Mouse (Mus musculus) stomach, postnatal 0 days (tissue): ENCODE measurements around the gene Fhod1. TPM values are rescaled to one million over a fixed set of nuclear protein-coding genes. Genes with fewer than 3 reads are reported as not detected.

Experiments
- ATAC-seq: fragments of 200-750 bp; cut with Nextera tagmentation; 2 replicates; pipeline ENCODE4 v1.8.0; 2017; ENCODE audit not compliant: low FRiP score, low TSS enrichment
- DNase-seq: peaks from one replicate; pipeline ENCODE4 v3.0.0-alpha.2; 2016; ENCODE audit warnings: low spot score
- H3K27ac ChIP-seq: fragments of 300-500 bp; sonication (generic); replicated peaks from 2 replicates; pipeline ENCODE4 v1.5.1; 2014; ENCODE audit warnings: mild to moderate bottlenecking, control low read depth
- H3K27me3 ChIP-seq: fragments of 300-500 bp; sonication (generic); 2 replicates; pipeline ENCODE4 v1.6.1; 2014; ENCODE audit warnings: low read length; ENCODE audit not compliant: control insufficient read depth, insufficient read depth
- H3K36me3 ChIP-seq: fragments of 300-500 bp; sonication (generic); 2 replicates; pipeline ENCODE4 v1.6.1; 2014; ENCODE audit warnings: low read length, mixed read lengths; ENCODE audit not compliant: control insufficient read depth, insufficient read depth
- H3K4me1 ChIP-seq: fragments of 300-500 bp; sonication (generic); replicated peaks from 2 replicates; pipeline ENCODE4 v1.6.1; 2014; ENCODE audit warnings: antibody characterized with exemption; ENCODE audit not compliant: control insufficient read depth, insufficient read depth
- H3K4me2 ChIP-seq: fragments of 300-500 bp; sonication (generic); replicated peaks from 2 replicates; pipeline ENCODE4 v1.6.1; 2014; ENCODE audit warnings: low read depth, mild to moderate bottlenecking, control low read depth, moderate library complexity
- H3K4me3 ChIP-seq: fragments of 300-500 bp; sonication (generic); 2 replicates; pipeline ENCODE4 v1.5.1; 2014; ENCODE audit warnings: low read depth, low read length, control low read depth
- H3K9ac ChIP-seq: fragments of 300-500 bp; sonication (generic); 2 replicates; pipeline ENCODE4 v1.6.1; 2014; ENCODE audit warnings: mild to moderate bottlenecking, low read length, control low read depth, mixed read lengths
- H3K9me3 ChIP-seq: fragments of 300-500 bp; sonication (generic); 2 replicates; pipeline ENCODE4 v1.6.1; 2016; ENCODE audit warnings: low read length; ENCODE audit not compliant: control insufficient read depth
- CTCF ChIP-seq: IDR thresholded peaks from 2 replicates; pipeline ENCODE4 v1.5.1; 2016; ENCODE audit warnings: antibody characterized with exemption, low read depth, mild to moderate bottlenecking, moderate library complexity
- EP300 ChIP-seq: optimal IDR thresholded peaks from 2 replicates; pipeline ENCODE3; 2016; ENCODE audit warnings: antibody characterized with exemption
- WGBS: fragments of 180-500 bp; shearing (Covaris S2); extraction: QIAGEN DNeasy Blood & Tissue Kit; methylation state at CpG from one replicate; pipeline ENCODE4 v1.1.7; 2014; 5-methylcytosine and 5-hydroxymethylcytosine counted together
- polyA plus RNA-seq: library from polyadenylated mRNA; unstranded; fragments of >200 nt; fragmentation: Nextera tagmentation; extraction: Ambion mirVana; gene quantifications from 2 replicates; pipeline ENCODE4 v1.2.1, GENCODE M21; 2015

The Fhod1 gene
- polyA plus RNA-seq, 1 experiment from 2014 or later, result 0.63 TPM

GRCm38 (mm10) chr8:105380308-105380707 is 32.6 kb upstream of the Fhod1 start:
- Histone ChIP-seq H3K27ac (no peak overlapping the region), H3K36me3 (no peaks in the 10 kb centered on the region), H3K4me2 (no peak overlapping the region), H3K4me3 (no peak overlapping the region), H3K27me3 (no peaks in the 10 kb centered on the region), H3K4me1 (no peaks in the 10 kb centered on the region), H3K9me3 (no peaks in the 10 kb centered on the region), H3K9ac (no peak overlapping the region)
- no peak for TF ChIP-seq EP300
- DNase-seq (no peak), ATAC-seq (no peak)
- 75% methylated on average over 12 of the region's 12 CpGs for WGBS

GRCm38 (mm10) chr8:105378673-105379072 is 30.9 kb upstream of the Fhod1 start:
- Histone ChIP-seq H3K4me3 (no peak overlapping the region), H3K27me3 (no peaks in the 10 kb centered on the region), H3K4me2 (no peak overlapping the region), H3K36me3 (no peaks in the 10 kb centered on the region), H3K9ac (no peak overlapping the region), H3K27ac (no peak overlapping the region), H3K9me3 (no peaks in the 10 kb centered on the region), H3K4me1 (no peaks in the 10 kb centered on the region)
- 39% methylated on average over 19 of the region's 19 CpGs for WGBS
- no peak for TF ChIP-seq CTCF
- TF ChIP-seq EP300, result no peak
- ATAC-seq (peak; percentile 30), DNase-seq (peak; percentile 84)

DNA sequence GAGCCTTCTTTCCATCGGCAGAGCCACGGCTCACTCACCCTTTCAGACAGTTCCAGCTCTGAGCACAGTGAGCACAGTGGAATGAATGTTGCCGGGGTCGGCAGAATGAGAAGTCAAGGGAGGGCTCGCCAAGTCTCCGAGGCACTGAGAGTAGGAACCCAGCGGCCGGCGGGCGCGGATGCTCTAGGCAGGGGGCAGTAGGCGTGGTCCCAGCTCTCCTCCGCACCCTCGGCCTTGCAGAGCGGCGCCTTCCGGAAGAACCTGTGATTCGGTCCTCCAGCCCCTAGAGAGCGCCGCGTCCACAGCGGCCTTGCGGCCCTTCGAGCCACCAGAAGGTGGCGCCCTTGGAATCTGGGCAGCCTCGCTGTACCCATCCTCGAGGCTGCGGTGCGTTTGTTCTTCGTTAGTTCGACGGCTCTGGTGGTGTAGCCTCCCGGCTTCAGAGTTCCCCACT is 26.8 kb upstream of the Fhod1 start:
- Histone ChIP-seq H3K27me3 (no peaks in the 10 kb centered on the region), H3K9ac (0 out of 2 replicates have a peak overlapping the region, but pooled peaks have one; percentile 18), H3K4me3 (0 out of 2 replicates have a peak overlapping the region, but pooled peaks have one; percentile 10), H3K9me3 (no peaks in the 10 kb centered on the region), H3K4me1 (no peaks in the 10 kb centered on the region), H3K36me3 (no peaks in the 10 kb centered on the region), H3K27ac (no peak overlapping the region), H3K4me2 (peak overlapping the region; percentile 42)
- DNase-seq, result peak; percentile 63
- 35% methylated on average over 33 of the region's 33 CpGs for WGBS
- ATAC-seq, result peak; percentile 65
- TF ChIP-seq EP300 (no peak), CTCF (peak; percentile 79)

DNA sequence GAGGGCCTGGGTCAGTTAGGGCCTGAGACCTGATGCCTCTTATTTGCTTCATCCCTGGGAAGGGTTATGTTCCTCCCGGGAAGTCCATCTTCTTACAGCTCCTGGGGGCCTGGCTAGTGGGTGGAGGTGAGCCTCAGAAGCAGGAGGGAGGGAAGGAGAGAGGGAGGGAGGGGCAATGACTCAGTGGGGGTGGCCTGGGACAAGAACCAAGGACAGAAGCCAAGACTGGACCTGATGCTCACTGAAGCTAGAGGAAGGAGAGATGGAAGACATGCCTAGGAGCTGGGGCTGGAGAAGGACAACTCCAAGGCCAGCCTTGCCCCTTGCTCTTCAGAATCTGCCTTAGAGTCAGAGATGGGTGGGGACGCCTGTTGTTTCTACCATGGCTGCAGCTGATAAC is 25.3 kb upstream of the Fhod1 start, which contains the start of gene Plekhg4:
Gene Plekhg4 (plus strand): TSS at position 243 of the 400 bp plus-strand sequence.
- H3K36me3 ChIP-seq, result no peaks in the 10 kb centered on the region
- 53% methylated on average over 2 of the region's 2 CpGs for WGBS
- DNase-seq, result no peak
- no peaks in the 10 kb centered on the region for H3K4me1 ChIP-seq
- no peak within 1 kb of the TSS for H3K4me2 ChIP-seq
- H3K27me3 ChIP-seq, result no peaks in the 10 kb centered on the region
- no peaks in the 10 kb centered on the region for H3K9me3 ChIP-seq
- ATAC-seq, result no peak
- H3K9ac ChIP-seq, result no peak within 1 kb of the TSS
- no peak within 1 kb of the TSS for H3K27ac ChIP-seq
- no peak within 1 kb of the TSS for H3K4me3 ChIP-seq
- TF ChIP-seq EP300 (no peak), CTCF (no peak)

DNA sequence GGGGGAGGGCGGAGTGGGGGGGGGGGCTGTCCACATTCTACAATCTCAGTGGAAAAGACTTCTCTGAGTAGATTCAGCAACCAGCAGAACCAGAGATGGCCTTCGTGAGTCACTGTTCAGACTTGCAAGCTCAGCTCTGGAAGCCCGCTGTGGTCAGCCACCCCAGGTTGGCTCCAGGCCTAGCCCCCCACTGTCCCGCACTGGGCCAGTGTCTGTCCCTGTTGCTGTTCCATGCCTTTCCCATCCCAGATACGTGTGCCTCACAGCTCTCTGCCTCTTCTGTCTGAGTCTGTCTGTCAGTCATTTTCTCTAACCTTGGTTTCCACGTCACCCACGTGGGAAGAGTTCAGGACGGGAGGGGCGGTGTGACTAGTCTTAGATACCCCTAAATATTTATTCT is 24.7 kb upstream of the Fhod1 start:
- ATAC-seq, result no peak
- WGBS, result 69% methylated on average over 9 of the region's 9 CpGs
- TF ChIP-seq EP300, result no peak
- TF ChIP-seq CTCF, result no peak

DNA sequence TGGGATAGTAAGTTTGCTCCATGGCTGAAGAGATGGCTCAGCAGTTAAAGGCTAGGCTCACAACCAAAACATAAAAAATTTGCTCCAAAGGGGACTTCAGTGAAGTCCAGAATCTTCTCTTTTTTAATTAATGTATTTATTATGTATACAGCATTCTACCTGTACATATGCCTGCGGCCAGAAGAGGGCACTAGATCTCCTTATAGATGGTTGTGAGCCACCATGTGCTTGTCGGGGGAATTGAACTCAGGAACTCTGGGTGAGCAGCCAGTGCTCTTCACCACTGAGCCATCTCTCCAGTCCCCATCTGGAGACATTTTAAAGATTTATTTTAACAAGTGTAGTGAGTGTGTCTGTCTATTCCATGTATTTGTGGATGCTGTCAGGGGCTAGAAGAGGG is 19.4 kb upstream of the Fhod1 start:
- H3K9ac ChIP-seq, result no peak overlapping the region
- H3K4me2 ChIP-seq, result no peak overlapping the region
- WGBS, result 67% methylated on average over 2 of the region's 2 CpGs
- no peak overlapping the region for H3K4me3 ChIP-seq
- no peak for ATAC-seq
- H3K36me3 ChIP-seq, result no peaks in the 10 kb centered on the region
- TF ChIP-seq EP300 (no peak), CTCF (peak; percentile 65)
- no peak overlapping the region for H3K27ac ChIP-seq
- DNase-seq, result no peak
- H3K4me1 ChIP-seq, result no peaks in the 10 kb centered on the region
- H3K9me3 ChIP-seq, result no peaks in the 10 kb centered on the region
- H3K27me3 ChIP-seq, result no peaks in the 10 kb centered on the region

More for the DNA sequence above, 24.7 kb upstream of the Fhod1 start:
- Histone ChIP-seq H3K4me3 (no peak overlapping the region), H3K36me3 (no peaks in the 10 kb centered on the region), H3K27me3 (no peaks in the 10 kb centered on the region), H3K27ac (no peak overlapping the region), H3K9me3 (no peaks in the 10 kb centered on the region), H3K4me2 (no peak overlapping the region), H3K9ac (no peak overlapping the region), H3K4me1 (no peaks in the 10 kb centered on the region)
- no peak for DNase-seq
